Mouse (Mus musculus): Measurements from ENCODE around the gene Ndufc1. TPM values are rescaled to one million over a fixed set of nuclear protein-coding genes. Genes with fewer than 3 reads are reported as not detected.

Gene Ndufc1
- polyA plus RNA-seq, 1 experiment = 208 TPM

- no peaks in the 10 kb centered on the region for H3K27me3 ChIP-seq (ENCODE audit: control insufficient read depth, insufficient read depth, low read length)
- H3K27ac ChIP-seq (ENCODE audit: insufficient read depth, low read depth, low read length) = peak overlapping the region; percentile 84
- WGBS = 5% methylated on average over 8 of the region's 8 CpGs
- H3K4me3 ChIP-seq (ENCODE audit: low read depth, low read length) = peak overlapping the region; percentile 88
- no peak for TF ChIP-seq CTCF (IDR thresholded peaks at IDR 0.05; ENCODE audit: extremely low read depth, insufficient read length, insufficient replicate concordance, low read depth, low read length)
- TF ChIP-seq POLR2A (IDR thresholded peaks at IDR 0.05; ENCODE audit: low read depth, low read length) = no peak
- H3K36me3 ChIP-seq (ENCODE audit: control insufficient read depth, insufficient read depth, low read length) = no peaks in the 10 kb centered on the region
- peaks cover 7% of the 10 kb centered on the region; the same call in 1 of the 2 replicates for H3K4me1 ChIP-seq (ENCODE audit: control insufficient read depth, insufficient read depth, insufficient read length, low read length)
Observed at GRCm38 (mm10) chr3:51417135-51417458, 8.3 kb upstream of the Ndufc1 start.

GRCm38 (mm10) chr3:51416364-51417134, 7.8 kb upstream of the Ndufc1 start:
- Histone ChIP-seq H3K27ac (ENCODE audit: insufficient read depth, low read depth, low read length) (peak overlapping the region; percentile 84), H3K27me3 (ENCODE audit: control insufficient read depth, insufficient read depth, low read length) (no peaks in the 10 kb centered on the region), H3K4me3 (ENCODE audit: low read depth, low read length) (peak overlapping the region; percentile 88), H3K36me3 (ENCODE audit: control insufficient read depth, insufficient read depth, low read length) (no peaks in the 10 kb centered on the region), H3K4me1 (ENCODE audit: control insufficient read depth, insufficient read depth, insufficient read length, low read length) (peaks cover 7% of the 10 kb centered on the region; the same call in 1 of the 2 replicates)
- WGBS = under 1% methylated on average over 68 of the region's 68 CpGs
- TF ChIP-seq CTCF (IDR thresholded peaks at IDR 0.05; ENCODE audit: extremely low read depth, insufficient read length, insufficient replicate concordance, low read depth, low read length) (no peak), POLR2A (IDR thresholded peaks at IDR 0.05; ENCODE audit: low read depth, low read length) (no peak)

GRCm38 (mm10) chr3:51416073-51416363, 7.2 kb upstream of the Ndufc1 start:
- WGBS = 2% methylated on average over 26 of the region's 30 CpGs
- peak overlapping the region; percentile 84 for H3K27ac ChIP-seq (ENCODE audit: insufficient read depth, low read depth, low read length)
- H3K36me3 ChIP-seq (ENCODE audit: control insufficient read depth, insufficient read depth, low read length) = no peaks in the 10 kb centered on the region
- H3K4me1 ChIP-seq (ENCODE audit: control insufficient read depth, insufficient read depth, insufficient read length, low read length) = peaks cover 7% of the 10 kb centered on the region; the same call in 1 of the 2 replicates
- peak overlapping the region; percentile 88 for H3K4me3 ChIP-seq (ENCODE audit: low read depth, low read length)
- no peaks in the 10 kb centered on the region for H3K27me3 ChIP-seq (ENCODE audit: control insufficient read depth, insufficient read depth, low read length)
- TF ChIP-seq CTCF (IDR thresholded peaks at IDR 0.05; ENCODE audit: extremely low read depth, insufficient read length, insufficient replicate concordance, low read depth, low read length) (peak; percentile 19; the same call in 1 of the 2 replicates), POLR2A (IDR thresholded peaks at IDR 0.05; ENCODE audit: low read depth, low read length) (0 out of 2 replicates have a peak, but pooled peaks have one; percentile 3)

GRCm38 (mm10) chr3:51415098-51416072, 6.6 kb upstream of the Ndufc1 start, which contains the start of gene Naa15:
TSS of gene Naa15 (plus strand) at chr3:51415148.
- H3K27ac ChIP-seq (ENCODE audit: insufficient read depth, low read depth, low read length) = peak within 1 kb of the TSS; percentile 89
- TF ChIP-seq POLR2A (IDR thresholded peaks at IDR 0.05; ENCODE audit: low read depth, low read length) = peak; percentile 47
- no peak for TF ChIP-seq CTCF (IDR thresholded peaks at IDR 0.05; ENCODE audit: extremely low read depth, insufficient read length, insufficient replicate concordance, low read depth, low read length)
- H3K27me3 ChIP-seq (ENCODE audit: control insufficient read depth, insufficient read depth, low read length) = no peaks in the 10 kb centered on the region
- WGBS = 2% methylated on average over 43 of the region's 43 CpGs
- no peaks in the 10 kb centered on the region for H3K36me3 ChIP-seq (ENCODE audit: control insufficient read depth, insufficient read depth, low read length)
- peaks cover 7% of the 10 kb centered on the region; the same call in 1 of the 2 replicates for H3K4me1 ChIP-seq (ENCODE audit: control insufficient read depth, insufficient read depth, insufficient read length, low read length)
- H3K4me3 ChIP-seq (ENCODE audit: low read depth, low read length) = peak within 1 kb of the TSS; percentile 88

GRCm38 (mm10) chr3:51413276-51413675, 4.5 kb upstream of the Ndufc1 start:
- Histone ChIP-seq H3K4me3 (ENCODE audit: low read depth, low read length) (no peak overlapping the region), H3K27ac (ENCODE audit: insufficient read depth, low read depth, low read length) (no peak overlapping the region; the same call in 1 of the 2 replicates), H3K4me1 (ENCODE audit: control insufficient read depth, insufficient read depth, insufficient read length, low read length) (peaks cover 3% of the 10 kb centered on the region; the same call in 1 of the 2 replicates), H3K36me3 (ENCODE audit: control insufficient read depth, insufficient read depth, low read length) (no peaks in the 10 kb centered on the region), H3K27me3 (ENCODE audit: control insufficient read depth, insufficient read depth, low read length) (no peaks in the 10 kb centered on the region)
- 54% methylated on average over 1 of the region's 1 CpGs for WGBS
- no peak for TF ChIP-seq CTCF (IDR thresholded peaks at IDR 0.05; ENCODE audit: extremely low read depth, insufficient read length, insufficient replicate concordance, low read depth, low read length)
- no peak for TF ChIP-seq POLR2A (IDR thresholded peaks at IDR 0.05; ENCODE audit: low read depth, low read length)

GRCm38 (mm10) chr3:51412457-51412856, 3.7 kb upstream of the Ndufc1 start:
- H3K27ac ChIP-seq (ENCODE audit: insufficient read depth, low read depth, low read length) = no peak overlapping the region
- H3K4me1 ChIP-seq (ENCODE audit: control insufficient read depth, insufficient read depth, insufficient read length, low read length) = peaks cover 3% of the 10 kb centered on the region; the same call in 1 of the 2 replicates
- H3K36me3 ChIP-seq (ENCODE audit: control insufficient read depth, insufficient read depth, low read length) = no peaks in the 10 kb centered on the region
- WGBS = 93% methylated on average over 7 of the region's 7 CpGs
- TF ChIP-seq POLR2A (IDR thresholded peaks at IDR 0.05; ENCODE audit: low read depth, low read length) (no peak), CTCF (IDR thresholded peaks at IDR 0.05; ENCODE audit: extremely low read depth, insufficient read length, insufficient replicate concordance, low read depth, low read length) (no peak)
- H3K27me3 ChIP-seq (ENCODE audit: control insufficient read depth, insufficient read depth, low read length) = no peaks in the 10 kb centered on the region
- no peak overlapping the region for H3K4me3 ChIP-seq (ENCODE audit: low read depth, low read length)

Measured in small intestine, adult 2 months (tissue).